Mouse (Mus musculus): ENCODE data around the gene Nwd2. TPM values are rescaled to one million over a fixed set of nuclear protein-coding genes. Genes with fewer than 3 reads are reported as not detected.

Nwd2 gene
- total RNA-seq, 4 experiments from 2014 or later, result not detected

DNA sequence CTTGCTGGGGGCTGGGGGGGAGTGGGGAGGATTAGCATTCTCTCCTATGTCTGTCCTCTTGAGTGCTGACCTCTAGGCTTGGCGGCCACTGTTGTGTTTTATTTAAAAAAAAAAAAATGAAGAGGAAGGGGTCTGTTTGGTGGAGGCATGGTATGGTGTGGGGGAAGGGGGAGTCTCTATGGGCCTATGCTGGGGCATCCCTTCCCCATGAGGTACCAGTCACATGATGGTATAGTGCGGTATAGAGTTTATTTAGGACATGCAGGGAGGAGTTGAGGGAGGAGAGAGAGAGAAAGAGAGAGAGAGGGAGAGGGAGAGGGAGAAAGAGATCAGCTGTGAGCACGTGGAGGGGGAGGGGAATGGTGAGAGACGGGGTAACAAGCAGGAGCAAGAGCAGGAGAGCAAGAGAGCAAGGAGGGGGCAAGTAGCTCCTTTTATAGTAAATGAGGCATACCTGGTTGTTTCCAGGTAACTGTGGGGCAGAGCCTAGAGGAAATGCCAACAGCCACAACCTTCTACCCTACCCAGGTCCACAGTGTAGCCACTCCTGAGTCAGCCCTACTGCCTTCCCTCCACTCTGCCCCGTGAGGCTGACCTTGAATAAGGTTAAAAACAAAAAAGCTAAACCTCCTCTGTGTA, 178.6 kb downstream of the Nwd2 start:
- no peak for DNase-seq (ENCODE audit: low spot score)

DNA sequence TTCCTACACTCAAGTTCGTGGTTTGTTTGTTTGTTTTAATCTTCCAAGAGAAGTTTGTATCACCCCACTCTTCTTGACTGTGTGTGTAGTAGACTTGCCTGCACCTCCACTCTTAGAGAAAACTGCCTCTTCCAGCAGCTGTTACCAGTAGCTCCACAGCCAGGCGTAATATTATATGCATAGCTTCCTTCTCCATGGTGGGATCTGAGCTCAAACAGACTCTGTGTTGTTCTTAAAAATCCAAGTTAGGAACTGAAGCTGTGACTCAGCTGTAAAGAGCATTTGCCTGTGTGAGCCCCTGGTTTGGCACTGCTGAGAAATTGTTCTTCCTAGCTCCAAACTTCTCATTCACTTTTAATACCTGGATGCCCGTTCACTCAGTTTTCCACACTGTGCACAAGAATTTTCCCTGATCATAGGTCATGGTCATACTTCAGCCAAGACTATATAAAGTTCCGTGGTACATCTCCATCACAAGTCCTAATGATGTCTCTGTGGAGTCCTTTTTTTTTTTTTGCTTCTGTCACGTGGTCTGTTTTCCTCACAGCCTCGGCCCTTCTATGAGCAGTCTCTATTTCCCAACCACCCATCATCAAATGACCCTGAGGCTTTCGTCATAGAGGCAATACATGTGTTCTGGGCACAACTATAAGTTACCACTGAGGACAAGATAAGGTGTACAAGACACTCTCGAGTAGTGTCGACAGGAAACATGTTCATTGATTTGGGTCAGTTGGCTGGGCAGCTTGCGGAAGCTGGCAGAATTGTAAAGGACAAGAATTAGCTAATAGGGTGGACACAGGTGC, 179.7 kb downstream of the Nwd2 start:
- no peak for DNase-seq (ENCODE audit: low spot score)

DNA sequence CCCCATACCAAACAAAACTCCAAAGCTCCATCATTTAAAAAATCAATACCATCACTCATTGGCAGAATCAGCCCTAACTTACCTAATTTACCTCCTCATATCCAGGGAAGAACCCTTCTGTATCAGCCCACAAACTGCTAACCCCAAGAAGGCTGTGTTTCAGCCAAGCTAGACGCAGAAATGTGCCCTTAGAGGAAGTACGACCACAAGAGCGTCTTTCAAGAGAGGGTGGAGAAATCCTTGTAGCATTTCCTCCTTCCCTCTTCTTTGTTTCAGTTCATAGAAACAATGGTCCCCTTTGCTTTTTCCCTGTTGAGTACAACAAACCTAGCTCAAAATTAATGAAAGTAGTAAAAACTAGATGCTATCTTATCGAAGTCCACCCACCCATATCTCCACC, 182.2 kb downstream of the Nwd2 start:
- peak; percentile 10 for DNase-seq (ENCODE audit: low spot score)

DNA sequence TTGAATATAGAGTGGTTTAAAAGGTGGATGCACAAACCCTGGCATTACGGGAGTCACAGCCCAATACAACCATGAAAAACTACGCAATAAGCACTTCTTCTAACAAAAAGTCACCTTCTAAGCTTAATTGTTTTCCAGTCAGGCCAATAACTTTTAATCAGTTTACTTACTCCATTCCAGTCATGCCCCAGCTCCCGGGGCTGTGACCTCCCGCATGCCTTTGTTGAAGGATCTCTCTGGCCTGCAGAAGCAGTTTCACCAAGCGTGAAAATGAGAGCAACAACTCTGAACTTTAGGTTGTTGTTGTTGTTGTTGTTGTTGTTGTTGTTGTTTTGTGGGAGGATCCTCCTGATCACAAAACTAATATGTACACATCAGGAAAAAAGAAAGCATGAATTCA, 185.1 kb downstream of the Nwd2 start:
- no peak for DNase-seq (ENCODE audit: low spot score)

DNA sequence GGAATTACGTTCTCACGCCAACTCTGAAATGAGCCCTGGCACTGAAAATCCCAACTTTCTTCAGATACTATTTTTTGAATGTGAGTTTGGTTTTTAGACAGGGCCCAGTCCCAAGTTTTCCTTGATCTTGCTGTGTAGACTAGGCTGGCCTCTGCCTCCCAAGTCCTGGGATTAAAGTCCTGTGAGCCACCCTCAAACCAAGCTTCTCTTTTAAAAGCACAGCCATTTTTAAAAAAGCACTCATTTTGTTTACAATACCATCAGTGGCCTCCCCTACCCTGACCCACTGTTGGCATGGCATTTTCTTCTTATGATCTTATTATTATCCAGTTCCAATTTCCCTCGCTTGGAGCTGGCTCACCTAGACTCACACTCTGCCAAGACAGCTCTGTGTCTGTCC, 185.5 kb downstream of the Nwd2 start:
- DNase-seq (ENCODE audit: low spot score), result no peak

DNA sequence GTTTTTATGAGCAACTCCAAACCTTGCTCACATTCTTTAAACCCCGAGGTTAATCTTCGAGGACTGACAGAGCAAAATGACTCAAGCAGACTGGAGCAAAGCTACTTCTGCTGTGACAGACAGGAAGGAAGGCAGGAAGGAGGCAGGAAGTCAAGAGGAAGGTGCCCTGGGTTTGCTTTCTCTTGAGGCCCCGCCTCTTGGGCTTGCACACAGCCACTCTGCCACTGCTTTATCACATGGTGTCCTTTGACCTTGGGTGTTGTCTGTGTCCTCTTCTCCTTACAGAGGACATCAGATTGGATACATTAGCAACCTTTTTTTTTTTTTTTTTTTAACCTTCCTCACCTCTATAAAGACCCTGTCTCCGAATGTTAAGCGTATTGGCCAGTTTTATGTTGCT, 188.2 kb downstream of the Nwd2 start:
- DNase-seq (ENCODE audit: low spot score), result no peak

DNA sequence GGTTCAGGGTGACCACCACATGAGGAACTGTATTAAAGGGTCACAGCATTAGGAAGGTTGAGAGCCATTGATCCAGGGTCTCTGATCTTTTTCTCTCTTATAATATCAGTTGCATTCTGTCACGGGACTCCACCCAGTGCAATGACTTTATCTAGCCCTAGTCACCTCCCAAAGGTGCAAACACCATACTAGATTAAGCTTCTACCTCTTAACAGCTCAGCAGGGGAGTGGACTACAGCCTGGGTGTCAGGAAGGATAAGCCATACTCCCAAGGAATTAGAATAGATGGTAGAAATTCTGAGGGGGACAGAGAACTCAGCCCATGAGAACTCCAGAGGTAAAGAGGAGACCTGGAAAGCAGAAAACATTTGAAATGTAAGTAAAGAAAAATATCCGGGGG, 188.9 kb downstream of the Nwd2 start:
- DNase-seq (ENCODE audit: low spot score), result no peak

DNA sequence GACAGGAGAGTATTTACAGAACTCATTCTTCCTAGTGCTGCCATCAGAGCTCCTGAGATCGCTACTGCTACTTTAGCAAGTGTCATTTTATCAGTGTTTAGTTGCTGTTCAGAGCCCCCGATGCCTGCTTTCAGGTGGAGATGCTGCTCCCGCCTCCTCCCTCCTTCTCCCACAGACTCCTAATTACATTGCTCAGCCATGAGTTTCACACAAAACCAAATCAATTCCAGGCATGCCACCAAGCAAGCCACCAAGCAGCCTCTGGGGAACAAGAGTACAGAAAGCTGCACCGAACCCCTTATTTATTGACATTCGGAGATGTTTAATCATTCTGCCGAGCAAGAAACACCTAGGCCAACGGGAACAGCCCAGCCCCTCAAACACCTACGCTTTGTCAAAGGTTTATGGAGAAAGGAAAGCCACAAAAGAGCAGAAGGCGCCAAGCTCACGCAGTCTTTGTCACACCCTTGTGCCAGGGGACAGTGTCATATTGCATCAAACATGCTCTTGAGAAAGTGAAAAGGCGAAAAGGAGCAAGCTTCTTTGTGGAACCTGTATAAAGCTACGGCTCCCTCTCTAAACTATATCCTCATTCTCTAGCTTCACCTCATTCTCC, 191.0 kb downstream of the Nwd2 start:
- no peak for DNase-seq (ENCODE audit: low spot score)

DNA sequence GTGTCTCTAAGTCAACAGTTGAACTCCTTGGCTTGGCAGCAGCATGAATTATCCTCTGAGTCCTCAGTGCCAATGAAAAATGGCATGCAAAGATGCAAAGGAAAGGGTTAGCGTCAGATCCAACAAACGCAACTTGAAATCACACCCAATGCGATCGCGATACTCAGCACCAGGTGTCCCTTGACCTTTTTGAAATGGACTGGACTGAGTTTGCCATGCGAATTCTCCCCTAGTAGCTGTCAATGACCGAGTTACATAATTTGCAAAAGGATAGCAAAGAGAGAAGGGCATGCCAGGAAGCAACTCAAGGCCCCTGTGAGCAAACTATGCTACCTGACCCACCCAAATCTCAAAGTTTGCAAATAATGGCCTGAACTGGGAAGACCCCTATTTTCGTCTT, 198.2 kb downstream of the Nwd2 start:
- no peak for DNase-seq (ENCODE audit: low spot score)

DNA sequence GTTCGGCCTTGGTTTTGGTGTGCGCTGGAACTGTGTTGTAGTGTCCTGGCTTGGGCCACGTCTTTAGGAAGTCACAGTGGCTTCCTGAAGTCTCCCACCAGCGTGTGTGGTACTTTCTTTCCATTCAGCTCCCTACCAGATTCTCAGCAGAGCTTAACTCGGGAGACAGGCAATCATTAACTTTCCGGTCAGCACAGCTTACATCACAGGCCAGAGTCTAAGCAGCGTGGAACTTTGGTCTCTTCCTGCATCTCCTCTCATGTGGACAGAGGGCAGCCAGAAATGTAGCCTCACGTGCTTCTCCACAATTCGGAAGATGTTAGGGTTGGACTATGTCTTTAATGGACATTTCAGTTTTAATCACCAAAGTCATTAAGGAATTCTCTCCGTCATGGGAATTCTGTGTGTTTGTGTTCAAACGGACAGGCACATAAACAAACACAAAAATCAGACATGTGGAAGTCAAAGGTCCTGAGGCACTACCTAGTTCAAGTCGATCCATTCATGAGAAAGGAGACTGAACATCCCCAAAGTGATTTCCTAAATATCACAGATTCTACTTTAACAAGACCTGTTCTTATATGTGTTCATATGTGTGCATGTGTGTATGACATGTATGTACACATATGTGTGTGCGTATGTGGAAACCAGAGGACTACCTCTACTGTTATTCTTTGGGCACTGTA, 198.8 kb downstream of the Nwd2 start:
- DNase-seq (ENCODE audit: low spot score), result no peak

DNA sequence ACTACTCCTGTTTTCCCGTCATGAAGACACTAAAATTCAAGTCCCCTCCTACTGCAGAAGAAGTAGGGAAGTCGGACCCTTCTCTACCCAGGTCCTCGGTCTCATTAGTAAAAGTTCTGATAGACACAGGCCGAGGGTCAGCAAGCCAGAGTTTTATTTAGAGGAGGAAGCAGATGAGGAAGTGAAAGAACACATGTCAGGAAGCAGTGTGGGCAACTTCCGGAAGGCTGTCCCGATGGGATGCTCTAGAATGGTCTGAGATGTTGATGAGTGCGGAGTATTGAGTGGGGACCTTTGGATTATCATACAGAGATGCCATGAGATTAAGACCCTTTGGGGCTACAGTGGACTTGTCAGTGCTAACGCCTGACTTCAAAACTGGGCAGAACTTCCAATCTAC, 210.0 kb downstream of the Nwd2 start:
- DNase-seq (ENCODE audit: low spot score), result no peak

Other genes with a start within 250 kb of the Nwd2 start
- 1 to 10 TPM; 4.1 to 6.1 (median 5.1) TPM for gene 0610040J01Rik, start 163.3 kb downstream of the Nwd2 start, total RNA-seq (2022)

Data from heart, adult 8-10 months (tissue).